Mouse (Mus musculus) stomach, postnatal 0 days (tissue): ENCODE measurements around the gene Lrmda.

Experiments
- CTCF ChIP-seq: IDR thresholded peaks from 2 replicates; pipeline ENCODE4 v1.5.1; 2016; ENCODE audit warnings: antibody characterized with exemption, low read depth, mild to moderate bottlenecking, moderate library complexity
- EP300 ChIP-seq: optimal IDR thresholded peaks from 2 replicates; pipeline ENCODE3; 2016; ENCODE audit warnings: antibody characterized with exemption

GRCm38 (mm10) chr14:22818202-22818530 lies 798.7 kb downstream of the Lrmda start:
- no peak for TF ChIP-seq CTCF
- TF ChIP-seq EP300: no peak
